Mouse (Mus musculus) ovary, postnatal 10 days (tissue): ENCODE data around the gene Tra2b.
"Not testable (repeated sequence)": the region's sequence is repeated elsewhere in the genome, so short reads cannot be mapped to it uniquely, and the experiment has no call there.

Source experiments
- DNase-seq: peaks from one replicate; pipeline ENCODE4 v3.0.0; 2022; ENCODE audit warnings: low spot score

Tra2b gene

DNA sequence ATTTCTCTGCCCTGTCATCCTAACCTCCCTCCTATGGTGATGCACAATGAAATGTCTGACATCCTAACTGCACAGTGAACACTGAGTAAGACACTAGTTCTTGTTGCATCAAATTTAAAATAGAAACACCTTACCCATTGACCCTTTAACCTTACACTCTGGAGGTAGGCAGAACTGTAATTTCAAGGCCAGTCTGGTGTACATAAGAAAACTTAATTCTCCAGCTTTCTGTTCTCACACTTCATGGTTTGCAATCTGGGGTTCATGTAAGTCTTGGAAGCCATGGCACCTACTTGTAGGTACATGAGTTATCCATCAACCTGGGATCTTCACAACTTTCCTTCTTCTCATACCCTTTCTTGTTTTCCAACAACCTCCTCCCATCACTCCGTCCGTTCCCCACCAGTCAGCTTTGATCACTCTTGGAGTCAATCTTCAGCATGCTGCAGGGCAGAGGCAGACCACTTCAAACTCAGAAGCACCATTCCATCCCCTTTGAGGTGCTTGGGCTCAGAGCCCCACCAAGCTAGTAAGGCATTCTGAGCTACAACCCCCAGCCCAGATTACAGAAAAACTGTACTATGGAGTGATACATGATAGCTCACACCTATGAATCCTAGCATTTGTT, 23.5 kb downstream of the Tra2b start:
- no peak for DNase-seq

DNA sequence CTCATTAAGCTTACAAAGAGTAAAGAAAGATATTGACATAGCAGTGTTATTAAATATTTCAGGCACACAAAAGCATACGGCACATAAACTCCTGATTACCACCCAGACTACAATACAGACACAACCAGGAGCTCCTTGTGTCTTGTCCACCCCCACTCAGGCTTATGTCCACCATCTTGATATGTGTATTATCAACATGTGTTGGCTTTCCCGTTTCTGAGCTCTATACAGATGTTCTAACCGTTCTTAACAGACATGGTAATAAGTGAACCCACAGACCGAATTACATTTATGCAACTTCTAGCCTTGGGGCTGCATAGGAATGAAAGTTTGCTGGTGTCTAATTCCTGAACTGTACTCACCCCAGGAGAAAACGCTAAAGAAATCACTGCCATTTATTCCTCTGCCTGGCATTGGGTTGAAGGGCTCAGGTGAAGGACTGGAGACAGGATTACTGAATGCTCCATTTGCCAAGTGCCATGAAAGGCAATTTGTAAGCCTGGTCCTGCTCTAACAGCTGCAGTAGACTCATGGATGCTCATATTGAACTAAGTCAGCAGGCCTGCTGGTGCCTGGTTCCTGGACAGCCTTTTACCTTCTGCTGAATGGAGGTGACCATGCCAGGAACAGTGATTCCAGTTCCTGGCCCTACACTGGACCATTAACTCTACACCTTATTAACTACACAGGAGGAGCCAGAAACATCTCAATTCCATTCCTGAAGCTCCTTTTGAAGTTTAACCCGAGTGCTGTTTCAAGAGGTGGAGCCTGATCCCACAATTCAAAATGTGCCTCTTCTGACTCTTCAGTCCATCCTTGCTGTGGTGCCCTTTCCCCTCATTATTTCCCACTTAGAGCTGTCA, 24.2 kb downstream of the Tra2b start:
- no peak for DNase-seq

DNA sequence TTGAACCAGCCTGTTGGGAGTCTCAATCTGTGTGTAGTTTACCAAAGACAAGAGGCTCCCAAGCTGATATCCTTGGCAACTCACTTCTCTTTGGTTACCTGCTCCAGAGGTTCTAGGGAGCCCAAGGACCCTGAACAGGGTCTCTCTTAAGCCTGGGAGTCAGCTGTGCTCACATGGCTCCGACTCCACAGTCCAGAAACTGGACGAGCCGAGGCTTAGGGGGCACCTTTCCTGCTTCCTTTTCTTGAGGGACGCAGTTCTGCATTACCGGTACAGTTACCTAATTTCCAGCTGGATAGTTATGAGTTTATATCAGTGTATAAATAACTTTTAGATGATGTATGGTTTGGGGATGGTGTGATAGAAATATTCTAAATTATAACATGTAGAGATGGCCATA, 24.9 kb downstream of the Tra2b start:
- DNase-seq = no peak

DNA sequence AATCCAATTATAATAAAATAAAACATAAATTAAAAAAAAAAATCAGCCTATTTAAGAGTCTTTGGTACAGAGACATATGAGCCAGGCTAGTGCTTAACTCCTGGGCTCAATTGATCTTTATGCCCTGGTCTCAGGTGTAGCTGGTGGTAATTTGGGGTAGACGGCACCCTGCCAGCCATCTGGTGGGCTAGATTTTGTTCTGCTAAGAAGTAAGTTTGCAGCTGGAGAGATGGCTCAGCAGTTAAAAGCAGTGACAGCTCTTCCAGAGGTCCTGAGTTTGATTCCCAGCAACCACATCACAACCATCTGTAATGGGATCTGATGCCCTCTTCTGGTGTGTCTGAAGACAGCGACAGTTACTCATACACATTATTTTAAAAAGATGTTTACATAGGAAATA, 25.8 kb downstream of the Tra2b start:
- DNase-seq = no peak

DNA sequence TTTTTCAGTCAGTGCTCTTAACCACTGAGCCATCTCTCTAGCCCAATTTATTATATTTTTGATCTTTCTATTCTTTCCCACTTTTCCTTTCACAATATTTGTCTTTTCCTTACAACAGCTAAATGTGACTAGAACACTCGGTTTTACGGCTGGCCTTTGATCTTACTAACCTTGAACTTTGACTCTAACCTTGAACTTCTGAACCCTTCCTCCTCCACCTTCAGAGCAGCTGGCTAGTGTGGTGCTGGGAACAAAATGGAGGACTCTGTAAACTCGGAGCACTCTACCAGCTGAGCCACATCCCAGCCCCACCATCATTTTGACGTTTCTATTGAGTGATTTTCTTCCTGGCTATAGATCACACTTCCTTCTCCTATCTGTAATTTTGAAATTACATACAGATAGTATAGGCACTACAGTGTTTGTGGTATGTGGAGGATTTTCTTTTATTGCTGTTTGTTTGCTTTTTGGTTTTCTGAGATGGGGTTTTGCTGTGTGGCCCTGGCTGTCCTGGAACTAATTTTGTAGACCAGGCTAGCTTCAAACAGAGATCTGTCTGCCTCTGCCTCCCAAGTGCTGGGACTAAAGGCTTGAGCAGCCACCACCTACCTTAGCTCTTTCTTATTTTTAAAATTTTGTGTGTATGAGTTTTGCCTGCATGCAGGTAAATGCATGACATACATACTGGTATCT, 26.7 kb downstream of the Tra2b start:
- no peak for DNase-seq

DNA sequence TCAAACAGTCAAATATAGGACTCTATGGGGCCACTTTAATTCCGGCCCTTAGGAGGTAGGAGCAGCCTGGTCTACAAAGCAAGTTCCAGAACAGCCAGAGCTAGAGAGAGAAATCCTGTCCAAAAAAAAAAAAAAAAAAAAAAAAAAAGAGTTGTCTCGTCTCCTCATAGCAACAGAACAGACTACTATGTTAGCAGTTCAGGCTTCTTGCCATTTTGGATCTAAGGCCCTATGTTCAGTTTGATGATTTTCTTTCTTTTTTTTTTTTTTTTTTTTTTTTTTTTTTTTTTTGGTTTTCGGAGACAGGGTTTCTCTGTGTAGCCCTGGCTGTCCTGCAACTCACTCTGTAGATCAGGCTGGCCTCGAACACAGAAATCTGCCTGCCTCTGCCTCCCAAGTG, 27.4 kb downstream of the Tra2b start:
- not testable (repeated sequence) for DNase-seq

DNA sequence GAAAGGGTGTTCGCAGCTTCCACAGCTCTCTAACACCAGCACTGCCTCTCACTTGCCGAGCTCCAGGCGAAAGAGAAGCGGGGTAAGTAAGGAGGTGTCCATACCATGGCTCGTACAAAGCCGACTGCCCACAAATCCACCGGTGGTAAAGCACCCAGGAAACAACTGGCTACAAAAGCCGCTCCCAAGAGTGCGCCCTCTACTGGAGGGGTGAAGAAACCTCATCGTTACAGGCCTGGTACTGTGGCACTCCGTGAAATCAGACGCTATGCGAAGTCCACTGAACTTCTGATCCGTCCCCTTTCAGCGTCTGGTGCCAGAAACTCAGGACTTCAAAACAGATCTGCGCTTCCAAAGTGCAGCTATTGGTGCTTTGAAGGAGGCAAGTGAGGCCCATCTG, 29.0 kb downstream of the Tra2b start:
- DNase-seq = no peak

DNA sequence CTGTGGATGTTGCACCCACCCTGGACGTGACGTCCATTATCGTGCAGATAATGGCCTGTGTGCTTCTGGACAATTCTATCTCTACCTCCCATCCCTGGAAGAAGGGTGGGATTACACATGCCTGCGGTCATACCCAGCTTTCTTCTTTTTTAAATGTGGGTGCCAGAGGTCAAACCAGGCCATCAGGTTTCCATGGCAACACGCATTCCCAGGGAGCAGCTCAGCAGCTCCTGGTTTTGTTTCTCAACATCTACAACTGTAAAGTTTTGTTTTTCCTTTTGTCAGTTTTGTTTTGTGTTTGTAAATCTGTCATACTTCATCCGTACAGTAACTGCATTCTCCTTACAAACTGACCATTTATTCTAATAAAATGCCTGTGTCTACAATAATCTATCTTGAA, 31.3 kb downstream of the Tra2b start:
- DNase-seq = no peak

DNA sequence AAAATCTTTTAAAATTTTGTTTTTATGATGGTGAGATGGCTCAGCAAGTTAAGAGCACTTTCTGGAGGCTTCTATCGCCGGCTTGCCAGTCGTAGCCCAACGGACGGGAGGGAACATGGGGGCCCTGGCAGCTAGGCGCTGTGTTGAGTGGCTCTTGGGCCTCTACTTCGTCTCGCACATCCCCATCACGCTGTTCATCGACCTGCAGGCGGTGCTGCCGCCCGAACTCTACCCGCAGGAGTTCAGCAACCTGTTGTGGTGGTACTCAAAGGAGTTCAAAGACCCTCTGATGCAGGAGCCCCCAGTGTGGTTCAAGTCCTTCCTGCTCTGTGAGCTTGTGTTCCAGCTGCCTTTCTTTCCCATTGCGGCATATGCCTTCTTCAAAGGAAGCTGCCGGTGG, 35.5 kb downstream of the Tra2b start:
- not testable (repeated sequence) for DNase-seq

DNA sequence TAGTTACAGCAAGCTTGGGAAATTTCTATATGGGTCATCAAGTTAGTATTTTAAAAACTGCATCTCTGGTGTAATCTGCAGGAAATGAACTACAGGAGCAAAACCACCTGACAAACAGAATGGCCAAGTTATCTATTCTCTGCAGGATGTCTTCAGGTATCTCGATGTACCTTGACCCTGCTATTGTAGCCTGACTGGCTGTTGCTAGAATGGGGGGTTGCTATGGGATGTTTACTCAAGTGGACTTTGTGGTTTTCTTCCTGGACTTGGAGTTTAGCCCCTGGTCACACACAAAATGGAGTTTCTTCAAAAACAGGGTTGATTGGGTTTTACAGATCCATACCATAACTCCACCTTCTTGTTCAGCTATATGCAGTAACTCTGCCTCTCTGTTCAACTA, 62.3 kb downstream of the Tra2b start:
- no peak for DNase-seq

DNA sequence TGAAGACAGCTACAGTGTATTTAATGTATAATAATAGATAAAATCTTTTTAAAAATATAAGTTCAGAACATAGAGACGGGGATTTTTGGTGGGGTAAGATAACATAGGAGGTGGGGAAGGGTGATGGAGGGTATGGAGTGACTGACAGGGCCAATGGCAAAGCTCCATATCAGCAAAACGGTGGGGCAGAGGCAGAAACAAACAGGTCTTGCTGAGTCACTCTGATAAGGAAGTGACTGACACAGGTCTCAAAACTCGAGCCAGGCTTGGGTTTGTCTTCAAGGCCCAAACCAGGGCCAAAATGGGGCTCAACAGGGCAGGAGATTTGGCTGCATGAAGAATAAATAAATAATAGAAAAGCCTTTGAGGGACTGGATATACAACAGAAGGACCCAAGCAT, 63.9 kb downstream of the Tra2b start:
- DNase-seq = no peak

DNA sequence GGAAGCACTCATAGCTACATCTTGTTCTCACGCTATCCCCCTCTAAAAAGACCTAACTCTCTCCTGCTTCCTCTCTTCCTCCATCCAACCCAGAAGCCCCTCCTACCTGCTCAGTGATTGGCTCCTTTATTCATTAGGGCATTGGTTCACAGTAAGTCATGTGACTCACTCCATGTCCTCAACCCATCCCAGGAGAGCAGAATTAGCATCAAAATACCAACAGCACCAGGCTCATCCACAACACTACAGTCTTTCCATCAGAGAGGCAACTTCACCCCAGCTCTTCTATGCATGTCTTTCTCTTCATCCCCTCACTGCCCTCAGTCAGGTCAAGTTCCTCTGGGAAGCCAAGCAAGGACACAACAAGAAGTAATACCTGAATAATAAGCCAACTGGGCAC, 65.3 kb downstream of the Tra2b start:
- DNase-seq = no peak
